Comparison of ENCODE assay signal across 12 mouse cellular contexts in genomic region chr7:143198443-143198842, GRCm38 (mm10).
DNase-seq lines count a peak whose midpoint lies in the region; ATAC-seq and TF ChIP-seq lines count a peak whose summit lies in the region.
"Had no signal": no experiment of that assay in that cellular context is flagged by ENCODE, and none has a peak within 500 bp of the region (broad histone marks: within the 10 kb centered on the region; RNA-seq: fewer than 3 reads in every experiment).

No protein-coding gene starts in this region.

- ATAC-seq in liver, embryonic 11.5 days (replicated peaks; ENCODE audit: low FRiP score): no peak
- no peak for ATAC-seq in liver, postnatal 0 days
- ATAC-seq in midbrain, embryonic 12.5 days (ENCODE audit: low FRiP score, low read depth): 0 out of 2 replicates have a peak, but pooled peaks have one; percentile 3
- no peak for ATAC-seq in neural tube, embryonic 15.5 days (ENCODE audit: low FRiP score)
- no peak for ATAC-seq in monocyte, adult 5-6 weeks (replicated peaks; ENCODE audit: insufficient number of reproducible peaks, low FRiP score, low TSS enrichment, poor library complexity, severe bottlenecking)
- ATAC-seq: intestine, embryonic 16.5 days had no signal

- no peaks in the 10 kb centered on the region for H3K27me3 ChIP-seq in liver, embryonic 11.5 days (replicated peaks; ENCODE audit: control insufficient read depth, insufficient read depth, low read length)
- H3K27me3 ChIP-seq in liver, postnatal 0 days (ENCODE audit: insufficient read depth, low read length): no peaks in the 10 kb centered on the region
- H3K27me3 ChIP-seq in hindbrain, embryonic 10.5 days (ENCODE audit: insufficient read depth, poor library complexity, severe bottlenecking): peaks cover 13% of the 10 kb centered on the region
- peaks cover 5% of the 10 kb centered on the region; the same call in 1 of the 2 replicates for H3K27me3 ChIP-seq in midbrain, embryonic 12.5 days
- H3K27me3 ChIP-seq in neural tube, embryonic 15.5 days (replicated peaks): no peaks in the 10 kb centered on the region
- H3K27me3 ChIP-seq: embryonic facial prominence, embryonic 15.5 days; liver, embryonic 15.5 days had no signal

- no peak for TF ChIP-seq CTCF in liver, postnatal 0 days (IDR thresholded peaks at IDR 0.05; ENCODE audit: low read depth)

- H3K36me3 ChIP-seq in liver, embryonic 11.5 days (ENCODE audit: control insufficient read depth, insufficient read depth, low read length): no peaks in the 10 kb centered on the region
- H3K36me3 ChIP-seq in liver, postnatal 0 days (replicated peaks; ENCODE audit: insufficient read depth, low read length): no peaks in the 10 kb centered on the region
- H3K36me3 ChIP-seq in hindbrain, embryonic 10.5 days: no peaks in the 10 kb centered on the region
- H3K36me3 ChIP-seq in midbrain, embryonic 12.5 days: no peaks in the 10 kb centered on the region
- no peaks in the 10 kb centered on the region for H3K36me3 ChIP-seq in neural tube, embryonic 15.5 days
- H3K36me3 ChIP-seq: embryonic facial prominence, embryonic 15.5 days; liver, embryonic 15.5 days had no signal

- TF ChIP-seq EP300 in liver, postnatal 0 days (IDR thresholded peaks at IDR 0.05; ENCODE audit: low read depth): no peak

- DNase-seq in liver, embryonic 11.5 days (ENCODE audit: low spot score): peak; percentile 23
- DNase-seq in liver, postnatal 0 days: no peak
- DNase-seq in hindbrain, embryonic 10.5 days (ENCODE audit: low spot score): no peak
- no peak for DNase-seq in right cerebral cortex, postnatal 36 days (ENCODE audit: low spot score in 2 of 2)
- DNase-seq: layer of hippocampus, postnatal 36 days had no signal

- H3K4me2 ChIP-seq in liver, embryonic 11.5 days: no peak overlapping the region
- no peak overlapping the region for H3K4me2 ChIP-seq in liver, postnatal 0 days (ENCODE audit: low read depth, low read length)
- H3K4me2 ChIP-seq in midbrain, embryonic 12.5 days (replicated peaks): peak overlapping the region; percentile 38
- peak overlapping the region; percentile 36 for H3K4me2 ChIP-seq in neural tube, embryonic 15.5 days
- H3K4me2 ChIP-seq: embryonic facial prominence, embryonic 15.5 days; liver, embryonic 15.5 days had no signal

- H3K27ac ChIP-seq in liver, embryonic 11.5 days (ENCODE audit: low read depth, low read length): no peak overlapping the region
- no peak overlapping the region for H3K27ac ChIP-seq in liver, postnatal 0 days (ENCODE audit: low read depth)
- H3K27ac ChIP-seq in hindbrain, embryonic 10.5 days: peak overlapping the region; percentile 50
- peak overlapping the region; percentile 72 for H3K27ac ChIP-seq in midbrain, embryonic 12.5 days (replicated peaks)
- H3K27ac ChIP-seq in neural tube, embryonic 15.5 days (replicated peaks): no peak overlapping the region
- H3K27ac ChIP-seq: embryonic facial prominence, embryonic 15.5 days; liver, embryonic 15.5 days; macrophage had no signal

- H3K9me3 ChIP-seq in liver, embryonic 11.5 days (ENCODE audit: control insufficient read depth, low read length): no peaks in the 10 kb centered on the region
- H3K9me3 ChIP-seq in liver, postnatal 0 days (ENCODE audit: low read length): no peaks in the 10 kb centered on the region
- H3K9me3 ChIP-seq in hindbrain, embryonic 10.5 days: no peaks in the 10 kb centered on the region
- H3K9me3 ChIP-seq in midbrain, embryonic 12.5 days: no peaks in the 10 kb centered on the region
- H3K9me3 ChIP-seq in neural tube, embryonic 15.5 days (replicated peaks): no peaks in the 10 kb centered on the region
- H3K9me3 ChIP-seq: embryonic facial prominence, embryonic 15.5 days; liver, embryonic 15.5 days had no signal

- WGBS in liver, embryonic 11.5 days: 61% methylated on average over 7 of the region's 7 CpGs
- WGBS in liver, postnatal 0 days (ENCODE audit: insufficient replicate concordance): 64% methylated on average over 7 of the region's 7 CpGs
- WGBS in hindbrain, embryonic 10.5 days: 63% methylated on average over 7 of the region's 7 CpGs
- 31% methylated on average over 7 of the region's 7 CpGs for WGBS in midbrain, embryonic 12.5 days
- 27% methylated on average over 7 of the region's 7 CpGs for WGBS in neural tube, embryonic 15.5 days

- H3K9ac ChIP-seq in liver, embryonic 11.5 days (ENCODE audit: low read depth, low read length): no peak overlapping the region
- no peak overlapping the region for H3K9ac ChIP-seq in liver, postnatal 0 days (replicated peaks)
- no peak overlapping the region for H3K9ac ChIP-seq in midbrain, embryonic 12.5 days (replicated peaks)
- no peak overlapping the region for H3K9ac ChIP-seq in neural tube, embryonic 15.5 days (replicated peaks)
- H3K9ac ChIP-seq: embryonic facial prominence, embryonic 15.5 days; liver, embryonic 15.5 days had no signal

- no peaks in the 10 kb centered on the region for H3K4me1 ChIP-seq in liver, embryonic 11.5 days (replicated peaks; ENCODE audit: control insufficient read depth, insufficient read depth, low read length)
- H3K4me1 ChIP-seq in liver, postnatal 0 days (ENCODE audit: insufficient read depth): no peaks in the 10 kb centered on the region
- peaks cover 11% of the 10 kb centered on the region for H3K4me1 ChIP-seq in hindbrain, embryonic 10.5 days (replicated peaks)
- peaks cover 12% of the 10 kb centered on the region for H3K4me1 ChIP-seq in midbrain, embryonic 12.5 days
- H3K4me1 ChIP-seq in neural tube, embryonic 15.5 days: peaks cover 7% of the 10 kb centered on the region; the same call in 1 of the 2 replicates
- H3K4me1 ChIP-seq: embryonic facial prominence, embryonic 15.5 days; liver, embryonic 15.5 days had no signal

- no peak overlapping the region for H3K4me3 ChIP-seq in liver, embryonic 11.5 days (ENCODE audit: low read depth, low read length)
- H3K4me3 ChIP-seq in liver, postnatal 0 days (ENCODE audit: low read depth, low read length): no peak overlapping the region
- peak overlapping the region; percentile 12; the same call in 1 of the 2 replicates for H3K4me3 ChIP-seq in hindbrain, embryonic 10.5 days
- H3K4me3 ChIP-seq in midbrain, embryonic 12.5 days: peak overlapping the region; percentile 15; the same call in 1 of the 2 replicates
- no peak overlapping the region; the same call in 1 of the 2 replicates for H3K4me3 ChIP-seq in neural tube, embryonic 15.5 days (replicated peaks)
- H3K4me3 ChIP-seq: embryonic facial prominence, embryonic 15.5 days; liver, embryonic 15.5 days had no signal

Comparison
In these comparisons a context has a peak if more than half of its experiments do, and no peak if none do; other contexts are left out.
1. H3K27ac ChIP-seq: peak in hindbrain, embryonic 10.5 days (single experiment) and midbrain, embryonic 12.5 days (single experiment); none in liver, embryonic 11.5 days (single experiment), liver, postnatal 0 days (single experiment) and neural tube, embryonic 15.5 days (single experiment).
2. H3K4me2 ChIP-seq: peak in midbrain, embryonic 12.5 days (single experiment) and neural tube, embryonic 15.5 days (single experiment); none in liver, embryonic 11.5 days (single experiment) and liver, postnatal 0 days (single experiment).
3. H3K4me3 ChIP-seq: peak in hindbrain, embryonic 10.5 days (single experiment) and midbrain, embryonic 12.5 days (single experiment); none in liver, embryonic 11.5 days (single experiment), liver, postnatal 0 days (single experiment) and neural tube, embryonic 15.5 days (single experiment).